Mouse (Mus musculus): Measurements from ENCODE around the gene Mrps25.

GRCm38 (mm10) chr6:92231762-92232161 lies 47.9 kb upstream of the Mrps25 start:
- TF ChIP-seq GATA1 (IDR thresholded peaks at IDR 0.05; ENCODE audit: low read length), result no peak
- TF ChIP-seq TAL1 (IDR thresholded peaks at IDR 0.05; ENCODE audit: low read length), result no peak

All from erythroblast, embryonic 14.5 days (primary cell).